Mouse (Mus musculus): ENCODE data around the gene Cpt1c. TPM values are rescaled to one million over a fixed set of nuclear protein-coding genes. Genes with fewer than 3 reads are reported as not detected.

The Cpt1c gene
- total and polyA plus RNA-seq, 3 experiments = 4.5 to 12.7 (median 10.2) TPM

DNA sequence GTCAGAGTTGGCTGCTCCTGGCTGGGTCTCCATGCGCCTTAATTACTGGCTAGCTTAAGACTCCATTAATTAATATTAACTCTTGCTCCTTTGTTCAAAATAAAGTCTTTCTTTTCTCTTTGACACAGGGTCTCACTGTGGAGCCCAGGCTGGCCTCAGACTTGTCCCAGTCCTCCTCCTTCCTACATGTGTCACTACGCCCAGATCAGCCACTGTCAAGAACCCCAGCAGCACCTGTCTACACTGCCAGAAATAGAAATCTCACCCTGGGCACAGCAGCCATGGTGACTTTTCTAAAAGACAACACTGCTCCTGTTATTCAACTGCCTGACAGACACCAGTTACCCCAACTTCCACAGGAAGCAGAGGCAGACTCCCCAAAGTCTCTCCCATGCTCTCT, 60.3 kb downstream of the Cpt1c start:
- Histone ChIP-seq H3K79me2 (replicated peaks; ENCODE audit: control insufficient read depth, extremely low read depth, insufficient read depth, poor library complexity, severe bottlenecking) (no peaks in the 10 kb centered on the region), H3K9ac (ENCODE audit: insufficient read depth, low read depth) (no peak overlapping the region), H3K4me3 (replicated peaks in 1 of 3; ENCODE audit: low read depth in 2 of 3, low read length in 2 of 3, poor library complexity in 1 of 3) (no peak overlapping the region), H3K27ac (ENCODE audit: insufficient read depth, low read depth) (no peak overlapping the region), H3K36me3 (replicated peaks in 1 of 2; ENCODE audit: control insufficient read depth in 1 of 2, insufficient read depth in 1 of 2, low read length in 1 of 2) (peaks cover 45 to 94% of the 10 kb centered on the region in 2 experiments), H3K27me3 (replicated peaks) (no peaks in the 10 kb centered on the region), H3K4me1 (ENCODE audit: control insufficient read depth in 1 of 2, insufficient read depth in 2 of 2) (peaks cover 3 to 8% of the 10 kb centered on the region in 2 experiments; a peak in 3 of 4 replicates), H3K4me2 (ENCODE audit: insufficient read depth, low read depth, poor library complexity, severe bottlenecking) (no peak overlapping the region), H3K9me3 (replicated peaks; ENCODE audit: low read length) (no peaks in the 10 kb centered on the region)
- DNase-seq (ENCODE audit: extremely low read depth) = no peak
- TF ChIP-seq MAFK (IDR thresholded peaks at IDR 0.05; ENCODE audit: insufficient replicate concordance, low read length) = no peak
- TF ChIP-seq NRF1 (IDR thresholded peaks at IDR 0.05; ENCODE audit: low read depth, low read length) = no peak
- TF ChIP-seq TBP (conservative IDR thresholded peaks at IDR 0.05; ENCODE audit: low read depth, low read length) = no peak
- no peak for TF ChIP-seq IRF4 (IDR thresholded peaks at IDR 0.05; ENCODE audit: low read depth, low read length)
- TF ChIP-seq MAZ (IDR thresholded peaks at IDR 0.05; ENCODE audit: low read depth, low read length) = no peak
- TF ChIP-seq HCFC1 (IDR thresholded peaks at IDR 0.05; ENCODE audit: low read depth, low read length) = no peak
- TF ChIP-seq ZNF384 (IDR thresholded peaks at IDR 0.05; ENCODE audit: low read depth, low read length) = no peak
- no peak for TF ChIP-seq JUN (IDR thresholded peaks at IDR 0.05; ENCODE audit: insufficient read depth, low read depth, low read length)
- TF ChIP-seq NELFE (IDR thresholded peaks at IDR 0.05; ENCODE audit: low read depth, low read length) = no peak
- TF ChIP-seq MEF2A (IDR thresholded peaks at IDR 0.05; ENCODE audit: borderline replicate concordance, low read depth, low read length) = no peak
- no peak for TF ChIP-seq SMC3 (IDR thresholded peaks at IDR 0.05; ENCODE audit: low read depth, low read length)
- dilution Hi-C loops (cut with MboI; ENCODE audit: extremely low pct_ligation_motif_present, extremely low pct_unique_long_range_greater_than_20kb, low sequenced_read_pairs) (no loop called here), in situ Hi-C loops (cut with MboI; ENCODE audit: low pct_ligation_motif_present, low pct_unique_long_range_greater_than_20kb, low sequenced_read_pairs) (no loop called here)

Other genes with a start within 250 kb of the Cpt1c start
Only the 20 nearest of the 35 such genes appear.
- 21.7 and 24.2 TPM in 2 replicates for gene Akt1s1, start 125.9 kb downstream of the Cpt1c start, total RNA-seq (2012; rRNA removed)
- gene Akt1s1, start 125.9 kb downstream of the Cpt1c start, total RNA-seq (2014; rRNA removed) = 8.5 and 9.5 TPM in 2 replicates
- 23.3 and 23.4 TPM in 2 replicates for gene Akt1s1, start 125.9 kb downstream of the Cpt1c start, polyA plus RNA-seq (2012; ENCODE audit: insufficient read length, low read depth)
- 32.4 and 40.5 TPM in 2 replicates for gene Tbc1d17, start 125.8 kb downstream of the Cpt1c start, total RNA-seq (2012; rRNA removed)
- gene Tbc1d17, start 125.8 kb downstream of the Cpt1c start, total RNA-seq (2014; rRNA removed) = 31.9 and 35.5 TPM in 2 replicates
- 38.5 and 41.9 TPM in 2 replicates for gene Tbc1d17, start 125.8 kb downstream of the Cpt1c start, polyA plus RNA-seq (2012; ENCODE audit: insufficient read length, low read depth)
- 35.9 and 41.6 TPM in 2 replicates for gene Pnkp, start 117.7 kb downstream of the Cpt1c start, total RNA-seq (2012; rRNA removed)
- 14.8 and 15.3 TPM in 2 replicates for gene Pnkp, start 117.7 kb downstream of the Cpt1c start, total RNA-seq (2014; rRNA removed)
- 20.7 and 22.2 TPM in 2 replicates for gene Pnkp, start 117.7 kb downstream of the Cpt1c start, polyA plus RNA-seq (2012; ENCODE audit: insufficient read length, low read depth)
- gene Ptov1, start 105.1 kb downstream of the Cpt1c start, total RNA-seq (2012; rRNA removed) = 11.5 and 16.8 TPM in 2 replicates
- 5.7 and 7.8 TPM in 2 replicates for gene Ptov1, start 105.1 kb downstream of the Cpt1c start, total RNA-seq (2014; rRNA removed)
- 15.5 and 21.0 TPM in 2 replicates for gene Ptov1, start 105.1 kb downstream of the Cpt1c start, polyA plus RNA-seq (2012; ENCODE audit: insufficient read length, low read depth)
- gene Med25, start 82.1 kb downstream of the Cpt1c start, total RNA-seq (2012; rRNA removed) = 56.7 and 57.6 TPM in 2 replicates
- gene Med25, start 82.1 kb downstream of the Cpt1c start, total RNA-seq (2014; rRNA removed) = 18.4 and 20.8 TPM in 2 replicates
- 67.4 and 75.4 TPM in 2 replicates for gene Med25, start 82.1 kb downstream of the Cpt1c start, polyA plus RNA-seq (2012; ENCODE audit: insufficient read length, low read depth)
- gene Fuz, start 78.8 kb downstream of the Cpt1c start, total RNA-seq (2012; rRNA removed) = 12.2 and 16.9 TPM in 2 replicates
- gene Fuz, start 78.8 kb downstream of the Cpt1c start, total RNA-seq (2014; rRNA removed) = 16.1 and 16.7 TPM in 2 replicates
- gene Fuz, start 78.8 kb downstream of the Cpt1c start, polyA plus RNA-seq (2012; ENCODE audit: insufficient read length, low read depth) = 15.9 and 17.1 TPM in 2 replicates
- 53.4 and 61.1 TPM in 2 replicates for gene Ap2a1, start 45.4 kb downstream of the Cpt1c start, total RNA-seq (2012; rRNA removed)
- 35.7 and 38.5 TPM in 2 replicates for gene Ap2a1, start 45.4 kb downstream of the Cpt1c start, total RNA-seq (2014; rRNA removed)
- gene Ap2a1, start 45.4 kb downstream of the Cpt1c start, polyA plus RNA-seq (2012; ENCODE audit: insufficient read length, low read depth) = 52.6 and 56.3 TPM in 2 replicates
- gene Tsks, start 31.6 kb downstream of the Cpt1c start, total RNA-seq (2012; rRNA removed) = 0.08 TPM in 1 of 2 replicates, not detected in the other
- gene Tsks, start 31.6 kb downstream of the Cpt1c start, total RNA-seq (2014; rRNA removed) = not detected in 2 replicates
- gene Tsks, start 31.6 kb downstream of the Cpt1c start, polyA plus RNA-seq (2012; ENCODE audit: insufficient read length, low read depth) = not detected in 2 replicates
- gene Prmt1, start 11.7 kb upstream of the Cpt1c start, total RNA-seq (2012; rRNA removed) = 340 and 407 TPM in 2 replicates
- 220 and 231 TPM in 2 replicates for gene Prmt1, start 11.7 kb upstream of the Cpt1c start, total RNA-seq (2014; rRNA removed)
- 608 and 642 TPM in 2 replicates for gene Prmt1, start 11.7 kb upstream of the Cpt1c start, polyA plus RNA-seq (2012; ENCODE audit: insufficient read length, low read depth)
- 56.5 and 65.0 TPM in 2 replicates for gene Irf3, start 22.8 kb upstream of the Cpt1c start, total RNA-seq (2012; rRNA removed)
- 33.5 and 39.0 TPM in 2 replicates for gene Irf3, start 22.8 kb upstream of the Cpt1c start, total RNA-seq (2014; rRNA removed)
- gene Irf3, start 22.8 kb upstream of the Cpt1c start, polyA plus RNA-seq (2012; ENCODE audit: insufficient read length, low read depth) = 79.7 and 87.7 TPM in 2 replicates
- 11.8 and 12.0 TPM in 2 replicates for gene Bcl2l12, start 23.9 kb upstream of the Cpt1c start, total RNA-seq (2012; rRNA removed)
- 9.2 and 9.8 TPM in 2 replicates for gene Bcl2l12, start 23.9 kb upstream of the Cpt1c start, total RNA-seq (2014; rRNA removed)
- 10.8 and 12.6 TPM in 2 replicates for gene Bcl2l12, start 23.9 kb upstream of the Cpt1c start, polyA plus RNA-seq (2012; ENCODE audit: insufficient read length, low read depth)
- 15.5 and 18.2 TPM in 2 replicates for gene Scaf1, start 41.5 kb upstream of the Cpt1c start, total RNA-seq (2012; rRNA removed)
- 5.4 and 6.1 TPM in 2 replicates for gene Scaf1, start 41.5 kb upstream of the Cpt1c start, total RNA-seq (2014; rRNA removed)
- 38.9 and 41.9 TPM in 2 replicates for gene Scaf1, start 41.5 kb upstream of the Cpt1c start, polyA plus RNA-seq (2012; ENCODE audit: insufficient read length, low read depth)
- gene Rras, start 43.1 kb upstream of the Cpt1c start, total RNA-seq (2012; rRNA removed) = 5.0 and 10.6 TPM in 2 replicates
- gene Rras, start 43.1 kb upstream of the Cpt1c start, total RNA-seq (2014; rRNA removed) = 6.6 and 7.2 TPM in 2 replicates
- 18.5 and 19.8 TPM in 2 replicates for gene Rras, start 43.1 kb upstream of the Cpt1c start, polyA plus RNA-seq (2012; ENCODE audit: insufficient read length, low read depth)
- 5.7 and 6.5 TPM in 2 replicates for gene Prr12, start 78.0 kb upstream of the Cpt1c start, total RNA-seq (2012; rRNA removed)
- 1.1 and 1.2 TPM in 2 replicates for gene Prr12, start 78.0 kb upstream of the Cpt1c start, total RNA-seq (2014; rRNA removed)
- gene Prr12, start 78.0 kb upstream of the Cpt1c start, polyA plus RNA-seq (2012; ENCODE audit: insufficient read length, low read depth) = 18.0 and 20.5 TPM in 2 replicates
- gene Nosip, start 87.6 kb upstream of the Cpt1c start, total RNA-seq (2012; rRNA removed) = 73.2 and 86.8 TPM in 2 replicates
- gene Nosip, start 87.6 kb upstream of the Cpt1c start, total RNA-seq (2014; rRNA removed) = 79.3 and 81.4 TPM in 2 replicates
- gene Nosip, start 87.6 kb upstream of the Cpt1c start, polyA plus RNA-seq (2012; ENCODE audit: insufficient read length, low read depth) = 72.4 and 83.9 TPM in 2 replicates
- 7.1 and 7.6 TPM in 2 replicates for gene Prrg2, start 87.8 kb upstream of the Cpt1c start, total RNA-seq (2012; rRNA removed)
- 6.1 and 6.7 TPM in 2 replicates for gene Prrg2, start 87.8 kb upstream of the Cpt1c start, total RNA-seq (2014; rRNA removed)
- gene Prrg2, start 87.8 kb upstream of the Cpt1c start, polyA plus RNA-seq (2012; ENCODE audit: insufficient read length, low read depth) = 7.2 and 7.7 TPM in 2 replicates
- gene Rcn3, start 117.4 kb upstream of the Cpt1c start, total RNA-seq (2012; rRNA removed) = 0.38 and 0.42 TPM in 2 replicates
- gene Rcn3, start 117.4 kb upstream of the Cpt1c start, total RNA-seq (2014; rRNA removed) = not detected in 2 replicates
- gene Rcn3, start 117.4 kb upstream of the Cpt1c start, polyA plus RNA-seq (2012; ENCODE audit: insufficient read length, low read depth) = not detected in 2 replicates
- 0.13 and 0.17 TPM in 2 replicates for gene Fcgrt, start 129.0 kb upstream of the Cpt1c start, total RNA-seq (2012; rRNA removed)
- gene Fcgrt, start 129.0 kb upstream of the Cpt1c start, total RNA-seq (2014; rRNA removed) = not detected in 2 replicates
- 0.15 and 0.16 TPM in 2 replicates for gene Fcgrt, start 129.0 kb upstream of the Cpt1c start, polyA plus RNA-seq (2012; ENCODE audit: insufficient read length, low read depth)
- 1,839 and 2,104 TPM in 2 replicates for gene Rps11, start 149.6 kb upstream of the Cpt1c start, total RNA-seq (2012; rRNA removed)
- gene Rps11, start 149.6 kb upstream of the Cpt1c start, total RNA-seq (2014; rRNA removed) = 898 and 923 TPM in 2 replicates
- 1,465 and 1,699 TPM in 2 replicates for gene Rps11, start 149.6 kb upstream of the Cpt1c start, polyA plus RNA-seq (2012; ENCODE audit: insufficient read length, low read depth)
- 5,043 and 5,211 TPM in 2 replicates for gene Rpl13a, start 153.9 kb upstream of the Cpt1c start, total RNA-seq (2012; rRNA removed)
- 2,822 and 2,851 TPM in 2 replicates for gene Rpl13a, start 153.9 kb upstream of the Cpt1c start, total RNA-seq (2014; rRNA removed)
- 4,154 and 5,174 TPM in 2 replicates for gene Rpl13a, start 153.9 kb upstream of the Cpt1c start, polyA plus RNA-seq (2012; ENCODE audit: insufficient read length, low read depth)

Measured in CH12.LX (cell line).